Mouse (Mus musculus): ENCODE results near the gene Emilin3. TPM values are rescaled to one million over a fixed set of nuclear protein-coding genes. Genes with fewer than 3 reads are reported as not detected.
"Not testable (repeated sequence)": the region's sequence is repeated elsewhere in the genome, so short reads cannot be mapped to it uniquely, and the experiment has no call there.

The Emilin3 gene
- total RNA-seq (2021): 0.15 and 0.23 TPM in 2 replicates
- long read RNA-seq, experiment 1: 0 reads
- long read RNA-seq, experiment 2, partial matches to known transcripts: 0 of 1 reads
- long read RNA-seq, experiment 2, other reads (novel, unspliced or antisense): 0 of 1 reads

GRCm38 (mm10) chr2:160912231-160912671 lies at the start of gene Emilin3:
Gene Emilin3 (minus strand): TSS chr2:160912328.
- no peak for DNase-seq

GRCm38 (mm10) chr2:160960956-160961646 lies 49.0 kb upstream of the Emilin3 start:
- no peak for DNase-seq

- no peak for DNase-seq
These were observed 47.8 kb upstream of the Emilin3 start for GRCm38 (mm10) chr2:160959901-160960300.

GRCm38 (mm10) chr2:160958737-160959136 lies 46.6 kb upstream of the Emilin3 start:
- DNase-seq: no peak

- not testable (repeated sequence) for DNase-seq
These were observed 45.7 kb upstream of the Emilin3 start for GRCm38 (mm10) chr2:160957801-160958200.

GRCm38 (mm10) chr2:160957307-160957706 lies 45.2 kb upstream of the Emilin3 start:
- not testable (repeated sequence) for DNase-seq

- peak; percentile 27 for DNase-seq
These were observed 43.2 kb upstream of the Emilin3 start for GRCm38 (mm10) chr2:160955331-160955730.

GRCm38 (mm10) chr2:160954541-160954940 lies 42.4 kb upstream of the Emilin3 start:
- no peak for DNase-seq

- no peak for DNase-seq
These were observed 41.2 kb upstream of the Emilin3 start for GRCm38 (mm10) chr2:160953131-160953873.

GRCm38 (mm10) chr2:160951595-160951994 lies 39.5 kb upstream of the Emilin3 start:
- no peak for DNase-seq

GRCm38 (mm10) chr2:160942443-160942842 lies 30.3 kb upstream of the Emilin3 start:
- DNase-seq: no peak

GRCm38 (mm10) chr2:160940930-160941709 lies 29.0 kb upstream of the Emilin3 start:
- DNase-seq: no peak

- no peak for DNase-seq
These were observed 22.3 kb upstream of the Emilin3 start for GRCm38 (mm10) chr2:160934451-160934850.

- no peak for DNase-seq
These were observed 21.8 kb upstream of the Emilin3 start for GRCm38 (mm10) chr2:160933890-160934289.

GRCm38 (mm10) chr2:160932981-160933380 lies 20.9 kb upstream of the Emilin3 start:
- no peak for DNase-seq

GRCm38 (mm10) chr2:160932325-160932724 lies 20.2 kb upstream of the Emilin3 start:
- no peak for DNase-seq

- no peak for DNase-seq
These were observed 19.2 kb upstream of the Emilin3 start for GRCm38 (mm10) chr2:160931378-160931777.

GRCm38 (mm10) chr2:160925203-160925602 lies 13.1 kb upstream of the Emilin3 start:
- DNase-seq: no peak

GRCm38 (mm10) chr2:160921285-160921684 lies 9.2 kb upstream of the Emilin3 start:
- no peak for DNase-seq

GRCm38 (mm10) chr2:160918930-160919215 lies 6.7 kb upstream of the Emilin3 start:
- DNase-seq: no peak

- no peak for DNase-seq
These were observed 6.2 kb upstream of the Emilin3 start for GRCm38 (mm10) chr2:160918154-160918929.

GRCm38 (mm10) chr2:160917313-160917712 lies 5.2 kb upstream of the Emilin3 start:
- no peak for DNase-seq
